Mouse (Mus musculus) left cerebral cortex, adult 6 months (tissue): Measurements from ENCODE around the gene Krt1. TPM values are rescaled to one million over a fixed set of nuclear protein-coding genes. Genes with fewer than 3 reads are reported as not detected.

Experiments used
- long read RNA-seq, 2 experiments: library from polyadenylated mRNA; unstranded; transcript quantifications; one replicate each; pipeline ENCODE4 v2.0.0; 2019 to 2020
- polyA plus RNA-seq: library from polyadenylated mRNA; unstranded; fragments of <200 nt; fragmentation: Nextera tagmentation; gene quantifications from 2 replicates; pipeline ENCODE4 v1.2.3, GENCODE M21; 2021

Krt1 gene
- 1.9 and 3.6 TPM in 2 replicates for polyA plus RNA-seq
- long read RNA-seq, experiment 1, partial matches to known transcripts: 2 of 11 reads
- long read RNA-seq, experiment 1, other reads (novel, unspliced or antisense): 3 of 11 reads
- long read RNA-seq, experiment 2, partial matches to known transcripts: 1 of 3 reads
- long read RNA-seq, experiment 2, other reads (novel, unspliced or antisense): 0 of 3 reads

GRCm38 (mm10) chr15:101850694-101851093, at the start of gene Krt1:
TSS of gene Krt1 (minus strand) at chr15:101850794.

GRCm38 (mm10) chr15:101892820-101893219, 42.2 kb upstream of the Krt1 start, which contains the start of gene Krt76:
TSS of gene Krt76 (minus strand) at chr15:101892920.

GRCm38 (mm10) chr15:101869431-101869830, 18.8 kb upstream of the Krt1 start, which contains the start of gene Krt77:
TSS of gene Krt77 (minus strand) at chr15:101869705.

GRCm38 (mm10) chr15:101817875-101818274, 32.7 kb downstream of the Krt1 start, which contains the start of gene Krt2:
TSS of gene Krt2 (minus strand) at chr15:101818169.

GRCm38 (mm10) chr15:101802296-101802835, 48.2 kb downstream of the Krt1 start, which contains the start of gene Krt73:
TSS of gene Krt73 (minus strand) at chr15:101802346.

Other genes starting within 250 kb of the Krt1 start
- not detected in 2 replicates for gene Gm5414, start 222.6 kb downstream of the Krt1 start, polyA plus RNA-seq
- not detected in 2 replicates for gene Gm5478, start 203.4 kb downstream of the Krt1 start, polyA plus RNA-seq
- not detected in 2 replicates for gene Krt6b, start 170.5 kb downstream of the Krt1 start, polyA plus RNA-seq
- not detected in 2 replicates for gene Krt6a, start 156.5 kb downstream of the Krt1 start, polyA plus RNA-seq
- not detected in 2 replicates for gene Krt5, start 137.9 kb downstream of the Krt1 start, polyA plus RNA-seq
- not detected in 2 replicates for gene Krt71, start 107.7 kb downstream of the Krt1 start, polyA plus RNA-seq
- not detected in 2 replicates for gene Krt72, start 64.3 kb downstream of the Krt1 start, polyA plus RNA-seq
- 0.33 and 0.61 TPM in 2 replicates for gene Krt73, start 48.4 kb downstream of the Krt1 start, polyA plus RNA-seq
- gene Krt2, start 32.6 kb downstream of the Krt1 start, polyA plus RNA-seq: 0.10 and 0.15 TPM in 2 replicates
- 2.5 and 3.3 TPM in 2 replicates for gene Krt77, start 18.9 kb upstream of the Krt1 start, polyA plus RNA-seq
- not detected in 2 replicates for gene Krt76, start 42.1 kb upstream of the Krt1 start, polyA plus RNA-seq
- not detected in 2 replicates for gene Krt4, start 73.9 kb upstream of the Krt1 start, polyA plus RNA-seq
- 0.12 TPM in 1 of 2 replicates, not detected in the other for gene Krt79, start 89.5 kb upstream of the Krt1 start, polyA plus RNA-seq
- not detected in 2 replicates for gene Krt78, start 103.5 kb upstream of the Krt1 start, polyA plus RNA-seq
- gene Krt8, start 153.7 kb upstream of the Krt1 start, polyA plus RNA-seq: 0.09 and 0.16 TPM in 2 replicates
- gene Krt18, start 177.4 kb upstream of the Krt1 start, polyA plus RNA-seq: 0.41 and 1.1 TPM in 2 replicates
- 63.4 and 70.1 TPM in 2 replicates for gene Eif4b, start 223.0 kb upstream of the Krt1 start, polyA plus RNA-seq
- gene Tns2, start 249.6 kb upstream of the Krt1 start, polyA plus RNA-seq: 4.7 and 7.1 TPM in 2 replicates